Mouse (Mus musculus) liver, adult 2 months (tissue): ENCODE data around the gene Zbtb8os. TPM values are rescaled to one million over a fixed set of nuclear protein-coding genes. Genes with fewer than 3 reads are reported as not detected.
"Not testable (repeated sequence)": the region's sequence is repeated elsewhere in the genome, so short reads cannot be mapped to it uniquely, and the experiment has no call there.

Source experiments
- DNase-seq: peaks from one replicate; pipeline ENCODE4 v3.0.0-alpha.2; 2011; ENCODE audit warnings: low read depth, low spot score; ENCODE audit errors: extremely low read depth
- H3K27ac ChIP-seq: fragments of 200-500 bp; replicated peaks from 2 replicates; pipeline ENCODE4 v1.5.1; 2012; ENCODE audit warnings: low read depth, mild to moderate bottlenecking, control low read depth, inconsistent platforms, low read length; ENCODE audit not compliant: insufficient read depth
- H3K27me3 ChIP-seq: fragments of 200-500 bp; 2 replicates; pipeline ENCODE4 v1.6.1; 2012; ENCODE audit warnings: mild to moderate bottlenecking, moderate library complexity, low read length, inconsistent platforms; ENCODE audit not compliant: control insufficient read depth, insufficient read depth
- H3K36me3 ChIP-seq: fragments of 200-500 bp; 2 replicates; pipeline ENCODE4 v1.6.1; 2012; ENCODE audit warnings: low read length, inconsistent platforms; ENCODE audit not compliant: control insufficient read depth, insufficient read depth
- H3K4me1 ChIP-seq: fragments of 200-500 bp; 2 replicates; pipeline ENCODE4 v1.6.1; 2011; ENCODE audit warnings: low read length; ENCODE audit not compliant: control insufficient read depth, insufficient read depth
- H3K4me3 ChIP-seq: fragments of 200-500 bp; 2 replicates; pipeline ENCODE4 v1.5.1; 2011; ENCODE audit warnings: low read depth, mild to moderate bottlenecking, control low read depth, low read length, moderate library complexity; ENCODE audit not compliant: insufficient read depth
- H3K79me2 ChIP-seq: fragments of 200-500 bp; 2 replicates; pipeline ENCODE4 v1.6.1; 2012; ENCODE audit warnings: inconsistent platforms, mild to moderate bottlenecking, low read length, moderate library complexity; ENCODE audit not compliant: control insufficient read depth, insufficient read depth
- H3K9ac ChIP-seq: fragments of 200-500 bp; 2 replicates; pipeline ENCODE4 v1.6.1; 2012; ENCODE audit warnings: low read depth, mild to moderate bottlenecking, control low read depth, inconsistent platforms, low read length
- CTCF ChIP-seq: fragments of 200-500 bp; IDR thresholded peaks from 2 replicates; pipeline ENCODE4 v1.5.1; 2011; ENCODE audit warnings: low read depth, low read length, control low read depth
- POLR2A ChIP-seq: fragments of 200-500 bp; IDR thresholded peaks from 2 replicates; pipeline ENCODE4 v1.6.1; 2011; ENCODE audit warnings: low read length, control low read depth; ENCODE audit not compliant: insufficient read depth; ENCODE audit errors: extremely low read depth
- WGBS: fragments of 180-500 bp; shearing (Covaris S2); methylation state at CpG from one replicate; pipeline ENCODE4 v1.1.7; 2018; 5-methylcytosine and 5-hydroxymethylcytosine counted together
- polyA plus RNA-seq: library from polyadenylated mRNA; depleted of rRNA; stranded (reverse); fragments of >200 nt; gene quantifications from 2 replicates; pipeline ENCODE4 v1.2.3, GENCODE M21; 2012
- total RNA-seq: library from RNA; depleted of rRNA; stranded (reverse); fragments of >200 nt; gene quantifications from 2 replicates; pipeline ENCODE4 v1.2.3, GENCODE M21; 2014

Zbtb8os gene
- total and polyA plus RNA-seq, 2 experiments, result 14.7 to 32.8 TPM

- Histone ChIP-seq H3K27ac (no peak overlapping the region), H3K4me1 (no peaks in the 10 kb centered on the region), H3K27me3 (no peaks in the 10 kb centered on the region), H3K9ac (no peak overlapping the region), H3K79me2 (no peaks in the 10 kb centered on the region), H3K4me3 (no peak overlapping the region), H3K36me3 (no peaks in the 10 kb centered on the region; the same call in 1 of the 2 replicates)
- WGBS, result 11% methylated on average over 1 of the region's 1 CpGs
- DNase-seq, result peak; percentile 58
- TF ChIP-seq CTCF (peak; percentile 90), POLR2A (no peak)
These were observed 15.1 kb downstream of the Zbtb8os start for GRCm38 (mm10) chr4:129350644-129351043.

- TF ChIP-seq POLR2A (no peak), CTCF (no peak)
- H3K9ac ChIP-seq, result no peak overlapping the region
- no peaks in the 10 kb centered on the region for H3K79me2 ChIP-seq
- DNase-seq, result no peak
- no peak overlapping the region for H3K4me3 ChIP-seq
- whole genome bisulfite sequencing, result 72% methylated on average over 6 of the region's 6 CpGs
- no peaks in the 10 kb centered on the region; the same call in 1 of the 2 replicates for H3K36me3 ChIP-seq
- no peaks in the 10 kb centered on the region for H3K4me1 ChIP-seq
- H3K27me3 ChIP-seq, result no peaks in the 10 kb centered on the region
- H3K27ac ChIP-seq, result no peak overlapping the region
These were observed 15.6 kb downstream of the Zbtb8os start for GRCm38 (mm10) chr4:129351111-129351510.

GRCm38 (mm10) chr4:129353176-129353575 lies 17.7 kb downstream of the Zbtb8os start:
- no peaks in the 10 kb centered on the region for H3K4me1 ChIP-seq
- peaks cover 2% of the 10 kb centered on the region; the same call in 1 of the 2 replicates for H3K36me3 ChIP-seq
- no peaks in the 10 kb centered on the region for H3K79me2 ChIP-seq
- no peak for DNase-seq
- H3K27me3 ChIP-seq, result no peaks in the 10 kb centered on the region
- no peak overlapping the region for H3K4me3 ChIP-seq
- TF ChIP-seq POLR2A, result no peak
- TF ChIP-seq CTCF, result no peak
- H3K27ac ChIP-seq, result no peak overlapping the region
- WGBS, result 92% methylated on average over 12 of the region's 12 CpGs
- H3K9ac ChIP-seq, result no peak overlapping the region

- H3K79me2 ChIP-seq, result no peaks in the 10 kb centered on the region
- no peak overlapping the region for H3K9ac ChIP-seq
- WGBS, result 79% methylated on average over 15 of the region's 15 CpGs
- H3K27ac ChIP-seq, result no peak overlapping the region
- H3K4me1 ChIP-seq, result no peaks in the 10 kb centered on the region
- H3K4me3 ChIP-seq, result no peak overlapping the region
- no peak for DNase-seq
- no peak for TF ChIP-seq POLR2A
- no peak for TF ChIP-seq CTCF
- peaks cover 2% of the 10 kb centered on the region; the same call in 1 of the 2 replicates for H3K36me3 ChIP-seq
- no peaks in the 10 kb centered on the region for H3K27me3 ChIP-seq
These were observed 18.7 kb downstream of the Zbtb8os start for GRCm38 (mm10) chr4:129354236-129354635.

- Histone ChIP-seq H3K36me3 (peaks cover 9% of the 10 kb centered on the region; the same call in 1 of the 2 replicates), H3K4me1 (no peaks in the 10 kb centered on the region), H3K27ac (no peak overlapping the region), H3K27me3 (no peaks in the 10 kb centered on the region), H3K9ac (no peak overlapping the region), H3K79me2 (0 out of 2 replicates have a peak, but pooled peaks cover 3% of the 10 kb centered on the region), H3K4me3 (no peak overlapping the region)
- no peak for DNase-seq
- TF ChIP-seq POLR2A (no peak), CTCF (no peak)
- WGBS, result 87% methylated on average over 15 of the region's 15 CpGs
These were observed 22.2 kb downstream of the Zbtb8os start for GRCm38 (mm10) chr4:129357613-129358163.

- peak; percentile 53 for DNase-seq
- not testable (repeated sequence) for H3K36me3 ChIP-seq, H3K4me3 ChIP-seq, H3K4me1 ChIP-seq, H3K27me3 ChIP-seq, H3K27ac ChIP-seq, H3K79me2 ChIP-seq, H3K9ac ChIP-seq
- WGBS, result 77% methylated on average over 3 of the region's 3 CpGs
These were observed 26.7 kb downstream of the Zbtb8os start for GRCm38 (mm10) chr4:129362238-129362637.
